Mouse (Mus musculus): ENCODE measurements around the gene Rab26. TPM values are rescaled to one million over a fixed set of nuclear protein-coding genes. Genes with fewer than 3 reads are reported as not detected.

Rab26 gene
- polyA plus RNA-seq, 1 experiment = 0.42 TPM

GRCm38 (mm10) chr17:24504085-24504484 lies 29.9 kb downstream of the Rab26 start:
- no peak for TF ChIP-seq CTCF (IDR thresholded peaks at IDR 0.05; ENCODE audit: control insufficient read depth, insufficient read depth, insufficient read length)
- Histone ChIP-seq H3K79me2 (ENCODE audit: control insufficient read depth, insufficient read depth) (no peaks in the 10 kb centered on the region), H3K27me3 (ENCODE audit: control insufficient read depth, insufficient read depth, insufficient read length) (peaks cover 21% of the 10 kb centered on the region), H3K4me3 (ENCODE audit: insufficient read depth, poor library complexity, severe bottlenecking) (no peak overlapping the region), H3ac (ENCODE audit: control insufficient read depth, insufficient read length, low read depth) (no peak overlapping the region), H3K36me3 (ENCODE audit: control insufficient read depth, insufficient read depth) (peaks cover 12% of the 10 kb centered on the region), H3K79me3 (ENCODE audit: low read depth) (no peaks in the 10 kb centered on the region)

GRCm38 (mm10) chr17:24502208-24502607 lies 31.8 kb downstream of the Rab26 start:
- Histone ChIP-seq H3K79me2 (ENCODE audit: control insufficient read depth, insufficient read depth) (no peaks in the 10 kb centered on the region), H3K36me3 (ENCODE audit: control insufficient read depth, insufficient read depth) (no peaks in the 10 kb centered on the region), H3ac (ENCODE audit: control insufficient read depth, insufficient read length, low read depth) (no peak overlapping the region), H3K27me3 (ENCODE audit: control insufficient read depth, insufficient read depth, insufficient read length) (peaks cover 37% of the 10 kb centered on the region), H3K4me3 (ENCODE audit: insufficient read depth, poor library complexity, severe bottlenecking) (no peak overlapping the region), H3K79me3 (ENCODE audit: low read depth) (no peaks in the 10 kb centered on the region)
- TF ChIP-seq CTCF (IDR thresholded peaks at IDR 0.05; ENCODE audit: control insufficient read depth, insufficient read depth, insufficient read length) = no peak
- TF ChIP-seq MYOD1 (IDR thresholded peaks at IDR 0.05; ENCODE audit: control insufficient read depth, insufficient read length, low read depth) = no peak
- TF ChIP-seq CEBPB (IDR thresholded peaks at IDR 0.05; ENCODE audit: low read depth) = no peak
- TF ChIP-seq MYOG (IDR thresholded peaks at IDR 0.05; ENCODE audit: control insufficient read depth, extremely low read depth, insufficient read length) = no peak
- no peak for TF ChIP-seq USF1 (IDR thresholded peaks at IDR 0.05; ENCODE audit: low read depth)
- no peak for TF ChIP-seq FOSL1 (IDR thresholded peaks at IDR 0.05; ENCODE audit: insufficient read depth, low read length, poor library complexity, severe bottlenecking)
- TF ChIP-seq MAX (IDR thresholded peaks at IDR 0.05) = no peak

GRCm38 (mm10) chr17:24496026-24496425 lies 38.0 kb downstream of the Rab26 start:
- TF ChIP-seq MAX (IDR thresholded peaks at IDR 0.05) = no peak
- TF ChIP-seq CEBPB (IDR thresholded peaks at IDR 0.05; ENCODE audit: low read depth) = no peak
- no peak for TF ChIP-seq USF1 (IDR thresholded peaks at IDR 0.05; ENCODE audit: low read depth)
- TF ChIP-seq MYOD1 (IDR thresholded peaks at IDR 0.05; ENCODE audit: control insufficient read depth, insufficient read length, low read depth) = no peak
- TF ChIP-seq FOSL1 (IDR thresholded peaks at IDR 0.05; ENCODE audit: insufficient read depth, low read length, poor library complexity, severe bottlenecking) = no peak
- TF ChIP-seq MYOG (IDR thresholded peaks at IDR 0.05; ENCODE audit: control insufficient read depth, extremely low read depth, insufficient read length) = no peak
- no peak for TF ChIP-seq CTCF (IDR thresholded peaks at IDR 0.05; ENCODE audit: control insufficient read depth, insufficient read depth, insufficient read length)
- Histone ChIP-seq H3K79me2 (ENCODE audit: control insufficient read depth, insufficient read depth) (no peaks in the 10 kb centered on the region), H3K4me3 (ENCODE audit: insufficient read depth, poor library complexity, severe bottlenecking) (no peak overlapping the region), H3K36me3 (ENCODE audit: control insufficient read depth, insufficient read depth) (no peaks in the 10 kb centered on the region), H3ac (ENCODE audit: control insufficient read depth, insufficient read length, low read depth) (no peak overlapping the region), H3K79me3 (ENCODE audit: low read depth) (no peaks in the 10 kb centered on the region), H3K27me3 (ENCODE audit: control insufficient read depth, insufficient read depth, insufficient read length) (peaks cover 44% of the 10 kb centered on the region)

GRCm38 (mm10) chr17:24495443-24495842 lies 38.6 kb downstream of the Rab26 start:
- TF ChIP-seq MAX (IDR thresholded peaks at IDR 0.05) = no peak
- TF ChIP-seq FOSL1 (IDR thresholded peaks at IDR 0.05; ENCODE audit: insufficient read depth, low read length, poor library complexity, severe bottlenecking) = no peak
- no peak for TF ChIP-seq MYOD1 (IDR thresholded peaks at IDR 0.05; ENCODE audit: control insufficient read depth, insufficient read length, low read depth)
- no peak for TF ChIP-seq CEBPB (IDR thresholded peaks at IDR 0.05; ENCODE audit: low read depth)
- no peak for TF ChIP-seq MYOG (IDR thresholded peaks at IDR 0.05; ENCODE audit: control insufficient read depth, extremely low read depth, insufficient read length)
- no peak for TF ChIP-seq CTCF (IDR thresholded peaks at IDR 0.05; ENCODE audit: control insufficient read depth, insufficient read depth, insufficient read length)
- TF ChIP-seq USF1 (IDR thresholded peaks at IDR 0.05; ENCODE audit: low read depth) = no peak
- peaks cover 39% of the 10 kb centered on the region for H3K27me3 ChIP-seq (ENCODE audit: control insufficient read depth, insufficient read depth, insufficient read length)
- H3K4me3 ChIP-seq (ENCODE audit: insufficient read depth, poor library complexity, severe bottlenecking) = no peak overlapping the region
- no peaks in the 10 kb centered on the region for H3K79me2 ChIP-seq (ENCODE audit: control insufficient read depth, insufficient read depth)
- no peaks in the 10 kb centered on the region for H3K79me3 ChIP-seq (ENCODE audit: low read depth)
- H3ac ChIP-seq (ENCODE audit: control insufficient read depth, insufficient read length, low read depth) = no peak overlapping the region
- no peaks in the 10 kb centered on the region for H3K36me3 ChIP-seq (ENCODE audit: control insufficient read depth, insufficient read depth)

GRCm38 (mm10) chr17:24494627-24495335 lies 39.2 kb downstream of the Rab26 start:
- TF ChIP-seq FOSL1 (IDR thresholded peaks at IDR 0.05; ENCODE audit: insufficient read depth, low read length, poor library complexity, severe bottlenecking) = no peak
- TF ChIP-seq CTCF (IDR thresholded peaks at IDR 0.05; ENCODE audit: control insufficient read depth, insufficient read depth, insufficient read length) = peak; percentile 49
- Histone ChIP-seq H3K36me3 (ENCODE audit: control insufficient read depth, insufficient read depth) (no peaks in the 10 kb centered on the region), H3ac (ENCODE audit: control insufficient read depth, insufficient read length, low read depth) (no peak overlapping the region), H3K4me3 (ENCODE audit: insufficient read depth, poor library complexity, severe bottlenecking) (no peak overlapping the region), H3K79me2 (ENCODE audit: control insufficient read depth, insufficient read depth) (no peaks in the 10 kb centered on the region), H3K27me3 (ENCODE audit: control insufficient read depth, insufficient read depth, insufficient read length) (peaks cover 36% of the 10 kb centered on the region), H3K79me3 (ENCODE audit: low read depth) (no peaks in the 10 kb centered on the region)

GRCm38 (mm10) chr17:24490399-24490798 lies 43.6 kb downstream of the Rab26 start:
- H3K36me3 ChIP-seq (ENCODE audit: control insufficient read depth, insufficient read depth) = no peaks in the 10 kb centered on the region
- no peak for TF ChIP-seq MYOG (IDR thresholded peaks at IDR 0.05; ENCODE audit: control insufficient read depth, extremely low read depth, insufficient read length)
- no peak for TF ChIP-seq CTCF (IDR thresholded peaks at IDR 0.05; ENCODE audit: control insufficient read depth, insufficient read depth, insufficient read length)
- no peak for TF ChIP-seq MYOD1 (IDR thresholded peaks at IDR 0.05; ENCODE audit: control insufficient read depth, insufficient read length, low read depth)
- no peak for TF ChIP-seq MAX (IDR thresholded peaks at IDR 0.05)
- no peak for TF ChIP-seq FOSL1 (IDR thresholded peaks at IDR 0.05; ENCODE audit: insufficient read depth, low read length, poor library complexity, severe bottlenecking)
- no peak for TF ChIP-seq CEBPB (IDR thresholded peaks at IDR 0.05; ENCODE audit: low read depth)
- TF ChIP-seq USF1 (IDR thresholded peaks at IDR 0.05; ENCODE audit: low read depth) = no peak

More at GRCm38 (mm10) chr17:24490399-24490798, 43.6 kb downstream of the Rab26 start:
- Histone ChIP-seq H3K4me3 (ENCODE audit: insufficient read depth, poor library complexity, severe bottlenecking) (no peak overlapping the region), H3K79me2 (ENCODE audit: control insufficient read depth, insufficient read depth) (no peaks in the 10 kb centered on the region), H3K79me3 (ENCODE audit: low read depth) (no peaks in the 10 kb centered on the region), H3K27me3 (ENCODE audit: control insufficient read depth, insufficient read depth, insufficient read length) (peaks cover 35% of the 10 kb centered on the region), H3ac (ENCODE audit: control insufficient read depth, insufficient read length, low read depth) (no peak overlapping the region)

All from C2C12 (cell line).